Mouse (Mus musculus): ENCODE results near the gene Scgb2b7. TPM values are rescaled to one million over a fixed set of nuclear protein-coding genes. Genes with fewer than 3 reads are reported as not detected.
"Not testable (repeated sequence)": the region's sequence is repeated elsewhere in the genome, so short reads cannot be mapped to it uniquely, and the experiment has no call there.

Gene Scgb2b7
- not detected in 2 replicates for polyA plus RNA-seq (2012; rRNA removed)

DNA sequence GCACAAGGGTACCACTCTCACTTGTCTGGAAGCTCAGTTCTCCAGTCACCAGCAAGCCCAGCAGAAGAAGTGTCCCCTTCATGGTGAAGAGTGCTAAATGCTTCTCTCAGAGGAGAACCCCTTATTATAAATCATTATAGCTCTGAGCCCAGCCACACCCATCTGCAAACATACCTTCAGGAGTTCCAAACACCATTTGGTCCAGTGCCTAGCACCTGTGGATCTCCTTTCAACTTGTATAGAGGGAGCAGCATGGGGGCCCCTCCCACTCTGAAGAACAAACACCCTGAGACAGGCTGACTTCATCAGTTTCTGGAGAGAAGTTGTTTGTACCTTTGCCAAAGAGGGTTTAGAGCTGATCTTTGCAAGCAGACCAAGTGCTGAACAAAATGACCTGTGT is at the start of gene Scgb2b7:
Gene Scgb2b7, minus strand, starts transcription at position 101 of the 400 bp plus-strand sequence.
- H3K27ac ChIP-seq (ENCODE audit: control insufficient read depth, insufficient read depth, low read length); H3K36me3 ChIP-seq (ENCODE audit: control insufficient read depth, insufficient read depth, low read length); DNase-seq; H3K27me3 ChIP-seq (ENCODE audit: control insufficient read depth, insufficient read depth, low read length); H3K4me1 ChIP-seq (replicated peaks; ENCODE audit: control insufficient read depth, insufficient read depth, low read length); H3K4me3 ChIP-seq (ENCODE audit: control insufficient read depth, insufficient read depth, low read length): not testable (repeated sequence)

DNA sequence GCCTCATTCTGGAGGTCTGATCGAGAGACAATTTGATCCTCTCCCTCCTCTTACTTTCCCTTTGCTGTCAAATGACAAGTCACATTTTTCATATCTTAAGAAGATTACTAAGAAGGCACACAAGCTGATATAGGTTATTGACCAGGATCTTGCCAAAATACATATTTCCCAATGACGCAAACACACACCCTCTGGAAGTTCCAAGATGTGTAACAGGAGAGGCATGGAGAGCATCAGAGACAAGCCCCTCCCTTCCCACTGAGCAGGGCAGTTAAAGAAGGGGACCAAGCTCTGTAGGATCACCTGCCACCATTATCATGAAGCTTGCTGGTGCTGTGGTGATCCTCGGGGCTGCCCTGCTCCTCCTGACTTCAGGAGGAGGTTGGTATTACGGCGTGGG is 6.8 kb upstream of the Scgb2b7 start, which contains the start of gene Scgb1b7:
Gene Scgb1b7, plus strand, starts transcription at position 301 of the 400 bp plus-strand sequence.
- H3K27me3 ChIP-seq (ENCODE audit: control insufficient read depth, insufficient read depth, low read length); H3K36me3 ChIP-seq (ENCODE audit: control insufficient read depth, insufficient read depth, low read length); H3K4me3 ChIP-seq (ENCODE audit: control insufficient read depth, insufficient read depth, low read length); DNase-seq; H3K27ac ChIP-seq (ENCODE audit: control insufficient read depth, insufficient read depth, low read length); H3K4me1 ChIP-seq (replicated peaks; ENCODE audit: control insufficient read depth, insufficient read depth, low read length): not testable (repeated sequence)
- 82% methylated on average over 5 of the region's 5 CpGs for WGBS

Other genes with a start within 250 kb of the Scgb2b7 start
- not detected in 2 replicates for gene Scgb1b7, start 6.9 kb upstream of the Scgb2b7 start, polyA plus RNA-seq (2012; rRNA removed)